Mouse (Mus musculus): ENCODE data around the gene Gm17334. TPM values are rescaled to one million over a fixed set of nuclear protein-coding genes. Genes with fewer than 3 reads are reported as not detected.

Gm17334 gene
- polyA plus RNA-seq, 1 experiment from 2014 or later: 0.19 TPM

DNA sequence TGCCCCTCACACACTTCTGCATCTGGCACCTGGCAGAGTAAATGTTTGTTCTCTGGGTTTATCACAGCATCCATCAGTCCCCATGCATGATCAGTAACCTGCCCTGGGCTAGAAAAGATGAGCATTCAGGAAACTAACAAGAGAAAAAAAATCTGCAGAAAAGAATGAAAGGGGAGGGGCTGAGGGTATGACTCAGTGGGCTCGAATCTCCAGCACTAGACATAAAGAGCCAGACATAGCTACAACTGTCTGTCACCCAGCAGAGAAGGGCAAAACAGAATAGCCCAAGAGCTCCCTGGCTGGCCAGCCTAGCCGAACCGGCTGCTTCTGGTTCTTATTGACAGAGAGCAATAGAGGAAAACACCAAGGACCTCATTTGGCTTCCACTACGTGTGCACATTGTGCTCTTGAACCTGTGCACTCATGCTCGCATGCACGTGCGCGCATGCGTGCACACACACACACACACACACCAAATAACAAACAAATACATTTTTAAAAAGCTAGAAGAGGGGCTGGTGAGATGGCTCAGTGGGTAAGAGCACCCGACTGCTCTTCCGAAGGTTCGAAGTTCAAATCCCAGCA is 17.9 kb downstream of the Gm17334 start:
- H3K4me1 ChIP-seq (ENCODE audit: control insufficient read depth, insufficient read depth, low read length): peaks cover 18% of the 10 kb centered on the region
- H3K27ac ChIP-seq (replicated peaks; ENCODE audit: low read depth, low read length): no peak overlapping the region
- WGBS: 79% methylated on average over 12 of the region's 12 CpGs
- H3K36me3 ChIP-seq (ENCODE audit: control insufficient read depth, insufficient read depth, low read length): no peaks in the 10 kb centered on the region
- DNase-seq (ENCODE audit: low spot score): no peak
- H3K4me3 ChIP-seq (ENCODE audit: low read depth, low read length): no peak overlapping the region
- no peaks in the 10 kb centered on the region for H3K27me3 ChIP-seq (replicated peaks; ENCODE audit: control insufficient read depth, insufficient read depth, low read length)
- no peak overlapping the region for H3K4me2 ChIP-seq (ENCODE audit: low read depth, low read length)
- ATAC-seq (ENCODE audit: low read depth): no peak
- no peaks in the 10 kb centered on the region for H3K9me3 ChIP-seq (ENCODE audit: control insufficient read depth, low read length)
- no peak overlapping the region for H3K9ac ChIP-seq (ENCODE audit: low read depth, low read length)

GRCm38 (mm10) chr11:53749716-53750352 is 23.2 kb downstream of the Gm17334 start:
- H3K27ac ChIP-seq (replicated peaks; ENCODE audit: low read depth, low read length): no peak overlapping the region
- no peak for DNase-seq (ENCODE audit: low spot score)
- no peaks in the 10 kb centered on the region for H3K4me1 ChIP-seq (ENCODE audit: control insufficient read depth, insufficient read depth, low read length)
- H3K9me3 ChIP-seq (ENCODE audit: control insufficient read depth, low read length): no peaks in the 10 kb centered on the region
- no peak overlapping the region for H3K4me3 ChIP-seq (ENCODE audit: low read depth, low read length)
- ATAC-seq (ENCODE audit: low read depth): no peak
- no peaks in the 10 kb centered on the region for H3K27me3 ChIP-seq (replicated peaks; ENCODE audit: control insufficient read depth, insufficient read depth, low read length)
- no peak overlapping the region for H3K9ac ChIP-seq (ENCODE audit: low read depth, low read length)
- H3K36me3 ChIP-seq (ENCODE audit: control insufficient read depth, insufficient read depth, low read length): no peaks in the 10 kb centered on the region
- WGBS: 44% methylated on average over 5 of the region's 5 CpGs
- H3K4me2 ChIP-seq (ENCODE audit: low read depth, low read length): no peak overlapping the region

GRCm38 (mm10) chr11:53749306-53749705 is 23.7 kb downstream of the Gm17334 start:
- no peak for ATAC-seq (ENCODE audit: low read depth)
- Histone ChIP-seq H3K4me1 (ENCODE audit: control insufficient read depth, insufficient read depth, low read length) (no peaks in the 10 kb centered on the region), H3K4me2 (ENCODE audit: low read depth, low read length) (no peak overlapping the region), H3K9ac (ENCODE audit: low read depth, low read length) (no peak overlapping the region), H3K27ac (replicated peaks; ENCODE audit: low read depth, low read length) (no peak overlapping the region), H3K27me3 (replicated peaks; ENCODE audit: control insufficient read depth, insufficient read depth, low read length) (no peaks in the 10 kb centered on the region), H3K9me3 (ENCODE audit: control insufficient read depth, low read length) (no peaks in the 10 kb centered on the region), H3K36me3 (ENCODE audit: control insufficient read depth, insufficient read depth, low read length) (no peaks in the 10 kb centered on the region), H3K4me3 (ENCODE audit: low read depth, low read length) (no peak overlapping the region)
- DNase-seq (ENCODE audit: low spot score): peak; percentile 31
- WGBS: 51% methylated on average over 4 of the region's 4 CpGs

DNA sequence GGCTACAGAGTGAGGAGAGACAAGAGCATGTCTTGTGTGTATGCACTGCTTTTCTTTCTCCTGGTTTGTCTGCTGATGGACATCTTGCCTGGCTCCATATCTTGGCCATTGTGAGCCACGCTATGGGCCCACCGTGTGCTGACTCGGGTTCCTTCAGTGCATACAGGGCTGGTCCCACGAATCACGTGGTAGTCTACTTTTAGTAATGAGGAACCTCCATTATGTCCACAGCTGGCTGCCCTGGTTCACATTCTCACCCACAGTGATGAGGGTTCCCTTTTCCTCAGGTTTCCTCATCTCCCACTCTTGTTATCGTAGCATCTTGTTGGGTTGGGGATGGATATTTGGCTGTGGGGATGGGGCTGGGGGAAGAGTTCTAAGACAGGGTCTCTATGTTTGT is 24.4 kb downstream of the Gm17334 start:
- Histone ChIP-seq H3K27me3 (replicated peaks; ENCODE audit: control insufficient read depth, insufficient read depth, low read length) (no peaks in the 10 kb centered on the region), H3K4me2 (ENCODE audit: low read depth, low read length) (no peak overlapping the region), H3K4me1 (ENCODE audit: control insufficient read depth, insufficient read depth, low read length) (no peaks in the 10 kb centered on the region), H3K9ac (ENCODE audit: low read depth, low read length) (no peak overlapping the region), H3K9me3 (ENCODE audit: control insufficient read depth, low read length) (no peaks in the 10 kb centered on the region), H3K27ac (replicated peaks; ENCODE audit: low read depth, low read length) (no peak overlapping the region), H3K4me3 (ENCODE audit: low read depth, low read length) (no peak overlapping the region), H3K36me3 (ENCODE audit: control insufficient read depth, insufficient read depth, low read length) (no peaks in the 10 kb centered on the region)
- 93% methylated on average over 6 of the region's 6 CpGs for WGBS
- DNase-seq (ENCODE audit: low spot score) (no peak), ATAC-seq (ENCODE audit: low read depth) (no peak)

GRCm38 (mm10) chr11:53747985-53748384 is 25.0 kb downstream of the Gm17334 start:
- H3K36me3 ChIP-seq (ENCODE audit: control insufficient read depth, insufficient read depth, low read length): no peaks in the 10 kb centered on the region
- no peak overlapping the region for H3K9ac ChIP-seq (ENCODE audit: low read depth, low read length)
- H3K9me3 ChIP-seq (ENCODE audit: control insufficient read depth, low read length): no peaks in the 10 kb centered on the region
- H3K4me2 ChIP-seq (ENCODE audit: low read depth, low read length): no peak overlapping the region
- no peak overlapping the region for H3K27ac ChIP-seq (replicated peaks; ENCODE audit: low read depth, low read length)
- DNase-seq (ENCODE audit: low spot score) (no peak), ATAC-seq (ENCODE audit: low read depth) (no peak)
- no peak overlapping the region for H3K4me3 ChIP-seq (ENCODE audit: low read depth, low read length)
- WGBS: 84% methylated on average over 9 of the region's 9 CpGs
- H3K27me3 ChIP-seq (replicated peaks; ENCODE audit: control insufficient read depth, insufficient read depth, low read length): no peaks in the 10 kb centered on the region
- no peaks in the 10 kb centered on the region for H3K4me1 ChIP-seq (ENCODE audit: control insufficient read depth, insufficient read depth, low read length)

DNA sequence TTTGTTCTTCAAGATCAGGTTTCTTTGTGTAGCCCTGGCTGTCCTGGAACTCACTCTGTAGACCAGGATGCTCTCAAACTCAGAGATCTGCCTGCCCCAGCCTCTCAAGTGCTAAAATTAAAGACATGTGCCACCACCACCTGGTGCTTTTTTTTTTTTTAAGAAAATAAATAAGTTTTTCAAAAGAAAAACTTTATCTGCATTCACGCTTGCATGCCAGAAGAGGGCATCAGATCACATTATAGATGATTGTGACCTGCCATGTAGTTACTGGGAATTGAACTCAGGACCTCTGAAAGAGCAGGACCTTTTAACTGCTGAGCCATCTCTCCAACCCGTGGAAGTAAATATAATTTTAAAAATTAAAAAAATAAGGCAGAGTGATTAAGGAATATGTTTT is 27.7 kb downstream of the Gm17334 start:
- H3K9ac ChIP-seq (ENCODE audit: low read depth, low read length): no peak overlapping the region
- WGBS: 88% methylated on average over 2 of the region's 2 CpGs
- H3K4me1 ChIP-seq (ENCODE audit: control insufficient read depth, insufficient read depth, low read length): no peaks in the 10 kb centered on the region
- H3K9me3 ChIP-seq (ENCODE audit: control insufficient read depth, low read length): no peaks in the 10 kb centered on the region
- H3K27ac ChIP-seq (replicated peaks; ENCODE audit: low read depth, low read length): no peak overlapping the region
- H3K4me2 ChIP-seq (ENCODE audit: low read depth, low read length): no peak overlapping the region
- DNase-seq (ENCODE audit: low spot score) (no peak), ATAC-seq (ENCODE audit: low read depth) (no peak)
- no peaks in the 10 kb centered on the region for H3K36me3 ChIP-seq (ENCODE audit: control insufficient read depth, insufficient read depth, low read length)
- H3K27me3 ChIP-seq (replicated peaks; ENCODE audit: control insufficient read depth, insufficient read depth, low read length): no peaks in the 10 kb centered on the region
- no peak overlapping the region for H3K4me3 ChIP-seq (ENCODE audit: low read depth, low read length)

GRCm38 (mm10) chr11:53742353-53742752 is 30.6 kb downstream of the Gm17334 start:
- Histone ChIP-seq H3K36me3 (ENCODE audit: control insufficient read depth, insufficient read depth, low read length) (no peaks in the 10 kb centered on the region), H3K9me3 (ENCODE audit: control insufficient read depth, low read length) (no peaks in the 10 kb centered on the region), H3K9ac (ENCODE audit: low read depth, low read length) (no peak overlapping the region), H3K4me3 (ENCODE audit: low read depth, low read length) (no peak overlapping the region), H3K27ac (replicated peaks; ENCODE audit: low read depth, low read length) (no peak overlapping the region), H3K27me3 (replicated peaks; ENCODE audit: control insufficient read depth, insufficient read depth, low read length) (no peaks in the 10 kb centered on the region), H3K4me2 (ENCODE audit: low read depth, low read length) (no peak overlapping the region), H3K4me1 (ENCODE audit: control insufficient read depth, insufficient read depth, low read length) (no peaks in the 10 kb centered on the region)
- WGBS: 12% methylated on average over 5 of the region's 5 CpGs
- no peak for ATAC-seq (ENCODE audit: low read depth)
- DNase-seq (ENCODE audit: low spot score): peak; percentile 51

- no peaks in the 10 kb centered on the region for H3K36me3 ChIP-seq (ENCODE audit: control insufficient read depth, insufficient read depth, low read length)
- peak; percentile 31; the same call in 1 of the 2 replicates for ATAC-seq (ENCODE audit: low read depth)
These were observed 35.4 kb downstream of the Gm17334 start for GRCm38 (mm10) chr11:53737573-53737946.

More at GRCm38 (mm10) chr11:53737573-53737946, 35.4 kb downstream of the Gm17334 start:
- Histone ChIP-seq H3K27me3 (replicated peaks; ENCODE audit: control insufficient read depth, insufficient read depth, low read length) (no peaks in the 10 kb centered on the region), H3K27ac (replicated peaks; ENCODE audit: low read depth, low read length) (no peak overlapping the region), H3K4me3 (ENCODE audit: low read depth, low read length) (no peak overlapping the region), H3K4me2 (ENCODE audit: low read depth, low read length) (no peak overlapping the region), H3K9ac (ENCODE audit: low read depth, low read length) (no peak overlapping the region), H3K4me1 (ENCODE audit: control insufficient read depth, insufficient read depth, low read length) (no peaks in the 10 kb centered on the region), H3K9me3 (ENCODE audit: control insufficient read depth, low read length) (no peaks in the 10 kb centered on the region)
- no peak for DNase-seq (ENCODE audit: low spot score)
- 43% methylated on average over 6 of the region's 6 CpGs for WGBS
